Mouse (Mus musculus): Measurements from ENCODE around the gene Nrip2. TPM values are rescaled to one million over a fixed set of nuclear protein-coding genes. Genes with fewer than 3 reads are reported as not detected.
"Not testable (repeated sequence)": the region's sequence is repeated elsewhere in the genome, so short reads cannot be mapped to it uniquely, and the experiment has no call there.

Gene Nrip2
- polyA plus RNA-seq, 1 experiment from 2014 or later = 5.9 TPM

GRCm38 (mm10) chr6:128370040-128370439 is 29.1 kb upstream of the Nrip2 start:
- H3K4me3 ChIP-seq = no peak overlapping the region
- 87% methylated on average over 5 of the region's 5 CpGs for WGBS
- no peaks in the 10 kb centered on the region for H3K9me3 ChIP-seq
- no peak overlapping the region for H3K4me2 ChIP-seq (replicated peaks)
- no peak for ATAC-seq (ENCODE audit: low FRiP score, low read depth)
- H3K36me3 ChIP-seq = peaks cover 95% of the 10 kb centered on the region
- no peak overlapping the region for H3K9ac ChIP-seq
- H3K4me1 ChIP-seq = no peaks in the 10 kb centered on the region
- H3K27me3 ChIP-seq = no peaks in the 10 kb centered on the region
- no peak overlapping the region for H3K27ac ChIP-seq

DNA sequence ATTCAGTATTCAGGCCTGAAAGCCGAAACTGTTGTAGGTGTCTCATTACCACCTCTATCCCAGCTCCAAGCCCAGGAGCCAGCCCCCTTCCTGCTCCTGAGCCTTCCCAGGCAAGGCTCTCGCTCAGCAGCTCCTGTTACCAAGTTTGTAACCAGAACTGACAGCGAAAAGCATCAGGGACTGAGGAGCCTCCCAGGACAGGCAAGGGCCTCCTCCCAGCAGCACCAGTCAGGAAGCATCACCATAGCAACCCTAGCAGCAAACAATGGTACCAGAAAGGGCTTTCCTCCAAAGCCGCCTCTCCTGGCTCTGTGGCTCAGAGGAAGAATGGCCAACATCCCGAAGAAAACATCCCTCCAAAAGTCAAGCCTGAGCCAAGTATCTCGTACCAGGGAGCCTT is 23.9 kb upstream of the Nrip2 start, which contains the start of the genes Tex52 and Gm44596:
Tex52 (plus strand) TSS at position 265 of the 400 bp plus-strand sequence.
Gm44596 (plus strand) TSS at position 312 of the 400 bp plus-strand sequence.
- Histone ChIP-seq H3K4me2 (replicated peaks) (no peak within 1 kb of the TSS), H3K4me1 (no peaks in the 10 kb centered on the region), H3K4me3 (no peak within 1 kb of the TSS), H3K27me3 (no peaks in the 10 kb centered on the region), H3K9me3 (no peaks in the 10 kb centered on the region), H3K27ac (no peak within 1 kb of the TSS), H3K36me3 (peaks cover 62% of the 10 kb centered on the region), H3K9ac (no peak within 1 kb of the TSS)
- peak; percentile 42; the same call in 1 of the 2 replicates for ATAC-seq (ENCODE audit: low FRiP score, low read depth)
- WGBS = 55% methylated on average over 6 of the region's 6 CpGs

DNA sequence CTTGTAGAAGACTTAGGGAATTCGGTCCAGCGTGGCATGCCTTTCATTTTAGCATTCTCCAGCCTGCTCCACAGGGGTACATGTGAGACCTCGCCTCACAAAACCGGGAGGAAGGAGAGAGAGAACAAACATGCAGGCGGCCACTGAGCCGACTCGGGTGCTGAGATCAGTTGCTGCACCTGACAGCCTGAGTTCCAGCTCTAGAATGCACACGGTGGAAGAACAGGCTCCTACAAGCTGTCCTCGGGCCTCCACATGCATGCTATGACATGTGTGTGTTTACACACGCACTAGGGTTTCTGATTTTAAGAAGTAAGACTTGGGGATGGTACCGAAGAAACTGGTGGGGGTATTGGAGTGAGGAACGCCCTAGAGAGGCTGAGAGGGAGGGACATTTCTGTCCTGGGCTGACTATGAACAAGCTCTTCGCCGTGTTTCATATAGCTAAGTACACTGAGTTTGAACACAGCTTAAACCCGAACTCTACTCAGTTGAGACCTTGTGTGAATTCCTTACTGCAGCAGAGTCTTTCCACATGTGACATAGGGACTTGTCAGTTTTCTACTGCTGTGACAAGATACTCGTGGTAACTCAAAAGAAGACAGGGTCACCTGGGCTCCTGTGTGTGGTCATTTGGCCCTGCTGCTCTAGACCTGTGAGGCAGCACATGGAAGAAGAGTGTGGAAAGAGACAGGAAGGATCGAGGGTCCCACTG is 22.6 kb upstream of the Nrip2 start:
- H3K36me3 ChIP-seq = peaks cover 49% of the 10 kb centered on the region
- no peak for ATAC-seq (ENCODE audit: low FRiP score, low read depth)
- H3K4me1 ChIP-seq = no peaks in the 10 kb centered on the region

GRCm38 (mm10) chr6:128379636-128380035 is 19.5 kb upstream of the Nrip2 start:
- Histone ChIP-seq H3K27me3 (no peaks in the 10 kb centered on the region), H3K4me3 (no peak overlapping the region), H3K4me2 (replicated peaks) (no peak overlapping the region), H3K9ac (no peak overlapping the region), H3K36me3 (peaks cover 17% of the 10 kb centered on the region), H3K27ac (no peak overlapping the region), H3K9me3 (no peaks in the 10 kb centered on the region), H3K4me1 (no peaks in the 10 kb centered on the region)
- WGBS = 87% methylated on average over 16 of the region's 16 CpGs
- ATAC-seq (ENCODE audit: low FRiP score, low read depth) = no peak

More for the DNA sequence above, 22.6 kb upstream of the Nrip2 start:
- H3K4me3 ChIP-seq = no peak overlapping the region
- 87% methylated on average over 17 of the region's 17 CpGs for WGBS
- no peak overlapping the region for H3K27ac ChIP-seq
- no peaks in the 10 kb centered on the region for H3K27me3 ChIP-seq
- H3K9ac ChIP-seq = no peak overlapping the region
- no peak overlapping the region for H3K4me2 ChIP-seq (replicated peaks)
- H3K9me3 ChIP-seq = no peaks in the 10 kb centered on the region

DNA sequence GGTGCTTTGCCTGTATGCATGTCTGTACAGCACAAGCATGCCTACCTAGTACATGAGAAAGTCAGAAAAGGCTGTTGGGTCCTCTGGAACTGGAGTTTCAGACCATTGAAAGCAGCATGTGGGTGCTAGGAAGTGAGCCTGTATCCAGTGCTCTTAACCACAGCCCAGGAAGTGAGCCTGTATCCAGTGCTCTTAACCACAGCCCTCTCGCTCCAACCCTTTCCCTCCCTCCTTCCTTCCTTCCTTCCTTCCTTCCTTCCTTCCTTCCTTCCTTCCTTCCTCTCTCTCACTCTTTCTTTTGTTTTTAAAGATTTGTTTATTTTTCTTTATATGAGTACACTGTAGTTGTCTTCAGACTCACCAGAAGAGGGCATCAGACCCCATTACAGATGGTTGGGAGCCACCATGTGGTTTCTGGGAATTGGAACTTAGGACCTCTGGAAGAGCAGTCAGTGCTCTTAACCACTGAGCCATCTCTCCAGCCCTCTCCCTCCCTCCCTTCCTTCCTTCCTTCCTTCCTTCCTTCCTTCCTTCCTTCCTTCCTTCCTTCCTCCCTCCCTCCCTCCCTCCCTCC is 18.4 kb upstream of the Nrip2 start:
- not testable (repeated sequence) for H3K9me3 ChIP-seq; H3K27ac ChIP-seq; H3K4me2 ChIP-seq (replicated peaks); H3K27me3 ChIP-seq; H3K9ac ChIP-seq; H3K4me3 ChIP-seq; ATAC-seq (ENCODE audit: low FRiP score, low read depth); H3K4me1 ChIP-seq
- 67% methylated on average over 1 of the region's 1 CpGs for WGBS
- peaks cover 11% of the 10 kb centered on the region for H3K36me3 ChIP-seq

GRCm38 (mm10) chr6:128381254-128381653 is 17.8 kb upstream of the Nrip2 start:
- Histone ChIP-seq H3K27ac (no peak overlapping the region), H3K27me3 (no peaks in the 10 kb centered on the region), H3K4me3 (no peak overlapping the region), H3K4me2 (replicated peaks) (no peak overlapping the region), H3K36me3 (peaks cover 10% of the 10 kb centered on the region), H3K9ac (no peak overlapping the region), H3K9me3 (no peaks in the 10 kb centered on the region), H3K4me1 (no peaks in the 10 kb centered on the region)
- no peak for ATAC-seq (ENCODE audit: low FRiP score, low read depth)
- 64% methylated on average over 3 of the region's 3 CpGs for WGBS

DNA sequence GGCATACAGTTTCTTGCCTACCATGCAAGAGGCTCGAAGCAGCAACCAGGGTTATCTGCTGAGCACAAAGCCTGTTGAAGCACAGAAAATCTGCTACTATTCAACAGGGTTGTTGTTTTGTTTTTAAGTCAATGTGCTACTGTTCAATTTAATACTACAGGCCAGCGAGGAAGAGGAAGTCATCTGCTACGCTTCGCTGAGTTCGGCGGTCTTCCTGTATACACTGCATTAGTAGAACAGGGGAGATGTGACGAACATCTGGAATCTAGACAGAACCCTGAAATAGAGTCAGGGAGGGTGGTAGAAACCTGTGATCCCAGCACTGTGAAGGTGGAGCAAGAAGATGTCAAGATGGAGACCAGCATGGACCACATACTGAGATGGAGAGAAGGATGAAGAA is 15.3 kb upstream of the Nrip2 start:
- no peak overlapping the region; the same call in 1 of the 2 replicates for H3K9ac ChIP-seq
- H3K4me2 ChIP-seq (replicated peaks) = no peak overlapping the region
- H3K27ac ChIP-seq = no peak overlapping the region
- WGBS = 84% methylated on average over 7 of the region's 7 CpGs
- H3K9me3 ChIP-seq = no peaks in the 10 kb centered on the region
- no peak overlapping the region for H3K4me3 ChIP-seq
- no peak for ATAC-seq (ENCODE audit: low FRiP score, low read depth)
- no peaks in the 10 kb centered on the region for H3K4me1 ChIP-seq
- no peaks in the 10 kb centered on the region for H3K36me3 ChIP-seq
- no peaks in the 10 kb centered on the region for H3K27me3 ChIP-seq

DNA sequence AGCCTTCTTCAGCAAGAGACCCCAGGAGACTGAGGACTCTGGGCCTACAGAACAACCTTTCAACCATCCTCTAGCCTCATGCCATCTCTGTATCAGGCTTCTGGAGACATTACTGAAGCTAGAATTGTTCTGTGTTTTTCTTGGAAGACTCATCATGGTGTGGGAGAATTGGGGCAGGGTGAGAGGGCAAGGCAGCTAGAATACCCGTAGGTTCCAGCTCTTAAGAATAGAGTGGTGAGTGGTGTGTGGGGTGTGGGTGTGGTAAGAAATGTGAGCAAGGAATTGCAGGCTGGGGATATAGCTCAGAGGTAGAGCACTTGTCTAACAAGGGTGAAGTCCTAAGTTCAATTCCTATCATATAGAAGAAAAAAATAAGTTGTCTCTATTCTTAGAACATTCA is 14.1 kb upstream of the Nrip2 start:
- H3K36me3 ChIP-seq = no peaks in the 10 kb centered on the region
- H3K27ac ChIP-seq = no peak overlapping the region
- no peak overlapping the region for H3K9ac ChIP-seq
- H3K9me3 ChIP-seq = no peaks in the 10 kb centered on the region
- no peak overlapping the region for H3K4me3 ChIP-seq
- WGBS = 70% methylated on average over 1 of the region's 1 CpGs
- H3K4me2 ChIP-seq (replicated peaks) = no peak overlapping the region
- H3K27me3 ChIP-seq = no peaks in the 10 kb centered on the region
- ATAC-seq (ENCODE audit: low FRiP score, low read depth) = no peak
- H3K4me1 ChIP-seq = no peaks in the 10 kb centered on the region

GRCm38 (mm10) chr6:128389185-128389584 is 9.9 kb upstream of the Nrip2 start:
- no peak overlapping the region for H3K9ac ChIP-seq
- WGBS = 88% methylated on average over 1 of the region's 1 CpGs
- no peaks in the 10 kb centered on the region for H3K36me3 ChIP-seq
- H3K9me3 ChIP-seq = no peaks in the 10 kb centered on the region
- H3K4me3 ChIP-seq = no peak overlapping the region
- no peaks in the 10 kb centered on the region for H3K4me1 ChIP-seq
- no peaks in the 10 kb centered on the region for H3K27me3 ChIP-seq
- no peak overlapping the region for H3K4me2 ChIP-seq (replicated peaks)
- no peak overlapping the region for H3K27ac ChIP-seq
- 0 out of 2 replicates have a peak, but pooled peaks have one; percentile 21 for ATAC-seq (ENCODE audit: low FRiP score, low read depth)

- Histone ChIP-seq H3K4me2 (replicated peaks) (no peak overlapping the region), H3K9ac (no peak overlapping the region), H3K27ac (no peak overlapping the region), H3K9me3 (no peaks in the 10 kb centered on the region), H3K36me3 (no peaks in the 10 kb centered on the region), H3K27me3 (no peaks in the 10 kb centered on the region), H3K4me1 (no peaks in the 10 kb centered on the region), H3K4me3 (no peak overlapping the region)
- 25% methylated on average over 1 of the region's 1 CpGs for WGBS
- ATAC-seq (ENCODE audit: low FRiP score, low read depth) = no peak
Measured at GRCm38 (mm10) chr6:128390683-128391082, 8.4 kb upstream of the Nrip2 start.

DNA sequence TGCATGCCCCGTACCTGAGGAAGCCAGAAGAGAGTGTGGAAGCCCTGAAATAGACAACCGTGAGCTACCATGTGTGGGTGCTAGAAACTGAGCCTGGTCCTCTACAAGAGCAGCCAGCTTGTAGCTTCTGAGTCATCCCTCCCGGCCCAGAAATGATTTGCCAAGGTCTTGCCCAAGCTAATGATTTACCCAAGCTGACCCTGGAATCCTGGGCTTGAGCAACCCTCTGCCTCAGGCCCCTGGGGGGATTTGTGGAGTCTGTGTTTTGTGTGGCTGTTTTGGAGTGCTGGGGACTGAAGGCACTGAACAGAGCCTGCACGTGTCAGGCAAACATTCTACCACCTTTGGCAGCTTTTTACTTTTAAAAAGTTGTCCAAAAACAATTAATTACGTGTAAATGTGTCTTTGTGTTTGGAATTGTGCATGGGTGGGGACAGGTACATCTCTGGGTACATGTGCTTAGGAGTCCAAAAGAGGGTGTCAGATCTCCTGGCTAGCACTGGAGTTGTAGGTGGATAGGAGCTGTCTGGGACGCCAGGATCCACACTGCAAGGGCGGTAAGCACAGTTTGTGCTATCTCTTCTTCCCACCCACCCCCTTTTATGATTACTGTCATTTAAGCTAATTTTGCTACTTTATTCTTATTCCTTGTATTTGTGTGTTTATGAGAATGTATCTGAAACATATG is 1.4 kb upstream of the Nrip2 start:
- no peaks in the 10 kb centered on the region for H3K9me3 ChIP-seq
- H3K4me1 ChIP-seq = peaks cover 15% of the 10 kb centered on the region
- H3K4me3 ChIP-seq = no peak overlapping the region
- ATAC-seq (ENCODE audit: low FRiP score, low read depth) = no peak
- no peaks in the 10 kb centered on the region for H3K36me3 ChIP-seq
- WGBS = 80% methylated on average over 7 of the region's 7 CpGs
- H3K9ac ChIP-seq = no peak overlapping the region
- H3K4me2 ChIP-seq (replicated peaks) = no peak overlapping the region
- no peak overlapping the region for H3K27ac ChIP-seq
- no peaks in the 10 kb centered on the region for H3K27me3 ChIP-seq

DNA sequence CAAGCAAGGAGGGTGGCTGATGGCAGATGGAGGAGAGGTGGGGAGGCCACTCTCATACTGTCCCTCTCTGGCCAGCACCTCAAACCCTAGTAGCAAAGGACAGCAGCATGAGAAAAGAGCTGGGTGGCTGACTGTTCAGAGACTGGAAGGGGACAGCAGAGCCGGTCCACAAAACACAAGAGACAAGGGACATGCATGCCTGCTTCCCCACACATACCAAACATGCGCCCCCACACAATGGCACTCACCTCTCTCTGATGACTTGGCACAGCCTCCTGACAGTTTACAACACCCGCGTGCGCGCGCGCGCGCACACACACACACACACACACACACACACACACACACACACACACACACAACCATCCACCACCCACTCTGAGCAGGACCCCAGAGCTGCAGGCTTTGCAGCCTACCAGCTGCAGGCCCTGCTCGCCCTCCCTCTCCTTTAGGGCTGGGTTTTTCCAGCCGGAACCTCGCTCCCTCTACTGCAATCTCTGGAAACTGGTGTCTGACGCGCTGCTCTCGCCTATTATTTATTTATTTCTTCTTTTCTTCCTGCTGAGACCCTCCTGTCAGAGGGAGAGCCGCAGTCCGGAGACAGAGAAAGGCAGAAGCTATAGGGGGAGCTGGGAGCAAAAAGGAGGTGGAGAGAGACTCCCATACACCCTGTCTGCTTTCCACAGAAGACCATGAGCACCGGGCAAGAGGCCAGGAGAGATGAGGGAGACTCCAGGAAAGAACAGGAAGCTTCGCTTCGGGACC is 507 bp downstream of the Nrip2 start:
- peak; percentile 86 for ATAC-seq (ENCODE audit: low FRiP score, low read depth)
- Histone ChIP-seq H3K27me3 (no peaks in the 10 kb centered on the region), H3K9ac (peak overlapping the region; percentile 55), H3K4me1 (peaks cover 17% of the 10 kb centered on the region), H3K27ac (peak overlapping the region; percentile 44; the same call in 1 of the 2 replicates), H3K36me3 (no peaks in the 10 kb centered on the region), H3K9me3 (no peaks in the 10 kb centered on the region), H3K4me2 (replicated peaks) (peak overlapping the region; percentile 58), H3K4me3 (peak overlapping the region; percentile 32)
- 26% methylated on average over 13 of the region's 21 CpGs for WGBS

Data from limb, embryonic 13.5 days (tissue).